Comparison of ENCODE assay signal across 22 mouse cellular contexts in the genomic region with DNA sequence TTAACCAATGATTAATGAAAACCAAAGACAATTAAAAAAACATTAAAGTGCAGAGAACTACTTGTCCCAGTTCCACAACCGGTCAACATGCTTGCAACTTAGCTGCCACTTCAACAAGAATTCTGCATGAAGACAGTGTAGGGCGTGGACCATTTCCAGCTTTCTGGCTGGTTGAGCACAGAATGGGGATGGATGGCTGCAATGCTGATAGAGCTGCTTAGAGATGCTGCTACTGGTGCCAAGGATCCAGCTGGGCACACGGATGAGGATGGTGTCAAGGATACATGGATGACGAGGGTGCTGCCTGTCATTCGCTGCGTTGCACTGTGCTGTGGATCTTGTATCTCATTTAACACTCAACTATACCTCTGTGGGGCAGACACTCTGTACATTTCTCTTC.
"Had no signal": no experiment of that assay in that cellular context is flagged by ENCODE, and none has a peak within 500 bp of the region (broad histone marks: within the 10 kb centered on the region; RNA-seq: fewer than 3 reads in every experiment).

No protein-coding gene starts in this region.

- DNase-seq: cerebellum, adult 2 months; cerebellum, adult 8-10 months; cerebellum, adult 9-10 months; cerebellum, adult 9-11 months; embryo, embryonic 11 days; forebrain, postnatal 0 days; gastrocnemius, adult 2 months; gastrocnemius, postnatal 10 days; gastrocnemius, postnatal 14 days; gastrocnemius, postnatal 25 days; gastrocnemius, postnatal 36 days; heart, adult 18-20 months; heart, adult 2 months had no signal

- H3K36me3 ChIP-seq: embryonic facial prominence, embryonic 10.5 days; embryonic facial prominence, embryonic 12.5 days; embryonic facial prominence, embryonic 13.5 days; embryonic facial prominence, embryonic 15.5 days; forebrain, embryonic 10.5 days; forebrain, embryonic 12.5 days; forebrain, embryonic 15.5 days had no signal

- H3K4me1 ChIP-seq: embryonic facial prominence, embryonic 15.5 days; forebrain, embryonic 12.5 days; forebrain, embryonic 15.5 days had no signal

- H3K4me3 ChIP-seq: embryonic facial prominence, embryonic 10.5 days; embryonic facial prominence, embryonic 12.5 days; embryonic facial prominence, embryonic 13.5 days; embryonic facial prominence, embryonic 15.5 days; erythroblast, embryonic 14.5 days; forebrain, embryonic 10.5 days; forebrain, embryonic 12.5 days; forebrain, embryonic 13.5 days; forebrain, embryonic 15.5 days; gastrocnemius, adult 2 months; heart, adult 2 months had no signal

- H3K27ac ChIP-seq: embryonic facial prominence, embryonic 10.5 days; embryonic facial prominence, embryonic 12.5 days; embryonic facial prominence, embryonic 13.5 days; embryonic facial prominence, embryonic 15.5 days; forebrain, embryonic 10.5 days; forebrain, embryonic 12.5 days; forebrain, embryonic 13.5 days; forebrain, embryonic 15.5 days; gastrocnemius, adult 2 months; heart, adult 2 months had no signal

- H3K27me3 ChIP-seq: embryonic facial prominence, embryonic 12.5 days; embryonic facial prominence, embryonic 13.5 days; embryonic facial prominence, embryonic 15.5 days; forebrain, embryonic 15.5 days had no signal
